Mouse (Mus musculus): ENCODE measurements at regions not wholly inside any gene's neighbourhood (a gene's known extent, or its start where the extent isn't known, plus 50 kb on each side); places are given as distances from the start of the nearest gene placed in this dataset.

DNA sequence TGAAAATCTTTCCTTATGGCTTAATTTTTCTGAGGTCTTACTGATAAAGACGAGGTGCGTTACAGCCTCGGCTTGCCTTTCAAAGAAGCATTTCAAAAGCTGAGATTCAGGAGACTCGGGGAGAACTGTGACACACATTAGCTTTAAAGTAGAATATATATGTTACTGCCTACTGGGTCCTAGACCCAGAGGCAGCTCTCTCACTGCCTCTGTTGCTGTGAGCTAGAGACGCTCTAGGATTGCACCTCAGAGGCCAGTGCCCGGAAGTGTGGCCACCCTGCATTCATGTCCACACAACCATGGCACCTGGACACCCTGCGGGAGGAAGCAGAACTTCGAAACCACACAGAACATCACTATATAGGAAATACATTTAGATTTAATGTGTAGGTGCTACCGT lies 181.6 kb upstream of the Nrsn1 start:
- no peaks in the 10 kb centered on the region for H3K9me3 ChIP-seq (ENCODE audit: control insufficient read depth, insufficient read depth, low read depth, low read length)
- H3K27ac ChIP-seq (ENCODE audit: insufficient read depth, low read depth, low read length, poor library complexity, severe bottlenecking): no peak overlapping the region
- H3K9ac ChIP-seq (ENCODE audit: insufficient read depth, low read depth, low read length, poor library complexity, severe bottlenecking): no peak overlapping the region
- no peak for TF ChIP-seq ZNF384 (IDR thresholded peaks at IDR 0.05; ENCODE audit: low read depth, low read length)
- TF ChIP-seq CHD2 (IDR thresholded peaks at IDR 0.05; ENCODE audit: low read depth, low read length): no peak
- no peak for TF ChIP-seq MAFK (IDR thresholded peaks at IDR 0.05; ENCODE audit: insufficient read depth, low read depth, low read length)
- no peak for TF ChIP-seq ZC3H11A (IDR thresholded peaks at IDR 0.05; ENCODE audit: borderline replicate concordance, low read depth, low read length)
- no peak for TF ChIP-seq HCFC1 (IDR thresholded peaks at IDR 0.05; ENCODE audit: borderline replicate concordance, insufficient read depth, low read length)
- H3K36me3 ChIP-seq (ENCODE audit: control insufficient read depth, insufficient read depth, low read length, poor library complexity, severe bottlenecking): no peaks in the 10 kb centered on the region
- 0 out of 4 replicates have a peak, but pooled peaks cover 0 to 2% of the 10 kb centered on the region in 2 experiments for H3K4me1 ChIP-seq (ENCODE audit: control insufficient read depth in 2 of 2, insufficient read depth in 2 of 2, low read length in 2 of 2, poor library complexity in 1 of 2)
- DNase-seq (ENCODE audit: low read depth, low spot score): no peak
- no peak overlapping the region for H3K4me3 ChIP-seq (ENCODE audit: insufficient read depth in 1 of 2, low read depth in 1 of 2, low read length in 2 of 2, poor library complexity in 1 of 2, severe bottlenecking in 1 of 2)
- in situ Hi-C loops (cut with MboI; ENCODE audit: low sequenced_read_pairs in 2 of 2, unreplicated experiment in 2 of 2): no loop called here

DNA sequence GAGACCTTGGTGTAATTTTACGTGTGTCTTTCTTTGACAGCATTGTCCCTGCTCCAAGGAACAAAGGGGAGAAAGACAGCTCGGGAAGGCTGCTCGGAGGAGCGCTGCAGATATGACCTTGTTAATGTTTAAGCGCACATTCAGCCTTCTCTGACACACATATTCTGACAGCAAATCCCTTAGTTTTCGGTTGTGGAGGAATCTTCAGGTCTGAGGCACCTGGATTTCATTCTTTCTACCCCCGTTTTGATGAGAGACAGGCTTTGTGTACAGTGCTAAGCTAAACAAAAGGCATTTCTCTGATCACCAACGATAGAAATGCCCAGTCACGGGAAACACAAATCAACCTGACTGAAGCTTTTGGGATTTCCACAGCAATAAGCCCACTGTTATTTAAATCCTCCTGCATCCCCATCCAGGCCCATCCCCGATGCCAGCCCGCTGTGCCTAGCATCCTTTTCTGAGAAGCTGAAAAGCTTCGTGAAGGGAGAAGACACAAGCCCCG lies 181.1 kb upstream of the Nrsn1 start:
- DNase-seq (ENCODE audit: low read depth, low spot score): peak; percentile 9

GRCm38 (mm10) chr13:25429701-25430418 lies 159.6 kb upstream of the Nrsn1 start:
- Histone ChIP-seq H3K4me3 (ENCODE audit: insufficient read depth in 1 of 2, low read depth in 1 of 2, low read length in 2 of 2, poor library complexity in 1 of 2, severe bottlenecking in 1 of 2) (no peak overlapping the region), H3K9me3 (ENCODE audit: control insufficient read depth, insufficient read depth, low read depth, low read length) (no peaks in the 10 kb centered on the region), H3K9ac (ENCODE audit: insufficient read depth, low read depth, low read length, poor library complexity, severe bottlenecking) (no peak overlapping the region), H3K36me3 (ENCODE audit: control insufficient read depth, insufficient read depth, low read length, poor library complexity, severe bottlenecking) (no peaks in the 10 kb centered on the region), H3K27ac (ENCODE audit: insufficient read depth, low read depth, low read length, poor library complexity, severe bottlenecking) (no peak overlapping the region), H3K4me1 (ENCODE audit: control insufficient read depth in 2 of 2, insufficient read depth in 2 of 2, low read length in 2 of 2, poor library complexity in 1 of 2) (no peaks in the 10 kb centered on the region)
- no peak for DNase-seq (ENCODE audit: low read depth, low spot score)
- in situ Hi-C loops (cut with MboI; ENCODE audit: low sequenced_read_pairs in 2 of 2, unreplicated experiment in 2 of 2): no loop called here
- TF ChIP-seq MAFK (IDR thresholded peaks at IDR 0.05; ENCODE audit: insufficient read depth, low read depth, low read length): no peak
- TF ChIP-seq CHD2 (IDR thresholded peaks at IDR 0.05; ENCODE audit: low read depth, low read length): no peak
- TF ChIP-seq ZC3H11A (IDR thresholded peaks at IDR 0.05; ENCODE audit: borderline replicate concordance, low read depth, low read length): no peak
- no peak for TF ChIP-seq HCFC1 (IDR thresholded peaks at IDR 0.05; ENCODE audit: borderline replicate concordance, insufficient read depth, low read length)
- TF ChIP-seq ZNF384 (IDR thresholded peaks at IDR 0.05; ENCODE audit: low read depth, low read length): no peak

More for the DNA sequence above, 181.1 kb upstream of the Nrsn1 start:
- Histone ChIP-seq H3K4me1 (ENCODE audit: control insufficient read depth in 2 of 2, insufficient read depth in 2 of 2, low read length in 2 of 2, poor library complexity in 1 of 2) (0 out of 4 replicates have a peak, but pooled peaks cover 0 to 2% of the 10 kb centered on the region in 2 experiments), H3K9me3 (ENCODE audit: control insufficient read depth, insufficient read depth, low read depth, low read length) (no peaks in the 10 kb centered on the region), H3K9ac (ENCODE audit: insufficient read depth, low read depth, low read length, poor library complexity, severe bottlenecking) (no peak overlapping the region), H3K27ac (ENCODE audit: insufficient read depth, low read depth, low read length, poor library complexity, severe bottlenecking) (no peak overlapping the region), H3K36me3 (ENCODE audit: control insufficient read depth, insufficient read depth, low read length, poor library complexity, severe bottlenecking) (no peaks in the 10 kb centered on the region), H3K4me3 (ENCODE audit: insufficient read depth in 1 of 2, low read depth in 1 of 2, low read length in 2 of 2, poor library complexity in 1 of 2, severe bottlenecking in 1 of 2) (no peak overlapping the region)
- in situ Hi-C loops (cut with MboI; ENCODE audit: low sequenced_read_pairs in 2 of 2, unreplicated experiment in 2 of 2): no loop called here
- TF ChIP-seq MAFK (IDR thresholded peaks at IDR 0.05; ENCODE audit: insufficient read depth, low read depth, low read length) (no peak), HCFC1 (IDR thresholded peaks at IDR 0.05; ENCODE audit: borderline replicate concordance, insufficient read depth, low read length) (no peak), ZC3H11A (IDR thresholded peaks at IDR 0.05; ENCODE audit: borderline replicate concordance, low read depth, low read length) (no peak), ZNF384 (IDR thresholded peaks at IDR 0.05; ENCODE audit: low read depth, low read length) (no peak), CHD2 (IDR thresholded peaks at IDR 0.05; ENCODE audit: low read depth, low read length) (no peak)

GRCm38 (mm10) chr13:25403182-25403795 lies 133.0 kb upstream of the Nrsn1 start:
- in situ Hi-C loops (cut with MboI; ENCODE audit: low sequenced_read_pairs in 2 of 2, unreplicated experiment in 2 of 2): no loop called here

More at GRCm38 (mm10) chr13:25403182-25403795, 133.0 kb upstream of the Nrsn1 start:
- Histone ChIP-seq H3K4me3 (ENCODE audit: insufficient read depth in 1 of 2, low read depth in 1 of 2, low read length in 2 of 2, poor library complexity in 1 of 2, severe bottlenecking in 1 of 2) (no peak overlapping the region), H3K4me1 (ENCODE audit: control insufficient read depth in 2 of 2, insufficient read depth in 2 of 2, low read length in 2 of 2, poor library complexity in 1 of 2) (0 out of 4 replicates have a peak, but pooled peaks cover 0 to 2% of the 10 kb centered on the region in 2 experiments), H3K36me3 (ENCODE audit: control insufficient read depth, insufficient read depth, low read length, poor library complexity, severe bottlenecking) (no peaks in the 10 kb centered on the region), H3K9ac (ENCODE audit: insufficient read depth, low read depth, low read length, poor library complexity, severe bottlenecking) (no peak overlapping the region), H3K27ac (ENCODE audit: insufficient read depth, low read depth, low read length, poor library complexity, severe bottlenecking) (no peak overlapping the region), H3K9me3 (ENCODE audit: control insufficient read depth, insufficient read depth, low read depth, low read length) (no peaks in the 10 kb centered on the region)
- TF ChIP-seq HCFC1 (IDR thresholded peaks at IDR 0.05; ENCODE audit: borderline replicate concordance, insufficient read depth, low read length) (no peak), MAFK (IDR thresholded peaks at IDR 0.05; ENCODE audit: insufficient read depth, low read depth, low read length) (no peak), CHD2 (IDR thresholded peaks at IDR 0.05; ENCODE audit: low read depth, low read length) (no peak), ZNF384 (IDR thresholded peaks at IDR 0.05; ENCODE audit: low read depth, low read length) (no peak), ZC3H11A (IDR thresholded peaks at IDR 0.05; ENCODE audit: borderline replicate concordance, low read depth, low read length) (no peak)
- DNase-seq (ENCODE audit: low read depth, low spot score): no peak
